Mouse (Mus musculus): ENCODE data around the gene Ubap1l.
"Not testable (repeated sequence)": the region's sequence is repeated elsewhere in the genome, so short reads cannot be mapped to it uniquely, and the experiment has no call there.

Ubap1l gene

DNA sequence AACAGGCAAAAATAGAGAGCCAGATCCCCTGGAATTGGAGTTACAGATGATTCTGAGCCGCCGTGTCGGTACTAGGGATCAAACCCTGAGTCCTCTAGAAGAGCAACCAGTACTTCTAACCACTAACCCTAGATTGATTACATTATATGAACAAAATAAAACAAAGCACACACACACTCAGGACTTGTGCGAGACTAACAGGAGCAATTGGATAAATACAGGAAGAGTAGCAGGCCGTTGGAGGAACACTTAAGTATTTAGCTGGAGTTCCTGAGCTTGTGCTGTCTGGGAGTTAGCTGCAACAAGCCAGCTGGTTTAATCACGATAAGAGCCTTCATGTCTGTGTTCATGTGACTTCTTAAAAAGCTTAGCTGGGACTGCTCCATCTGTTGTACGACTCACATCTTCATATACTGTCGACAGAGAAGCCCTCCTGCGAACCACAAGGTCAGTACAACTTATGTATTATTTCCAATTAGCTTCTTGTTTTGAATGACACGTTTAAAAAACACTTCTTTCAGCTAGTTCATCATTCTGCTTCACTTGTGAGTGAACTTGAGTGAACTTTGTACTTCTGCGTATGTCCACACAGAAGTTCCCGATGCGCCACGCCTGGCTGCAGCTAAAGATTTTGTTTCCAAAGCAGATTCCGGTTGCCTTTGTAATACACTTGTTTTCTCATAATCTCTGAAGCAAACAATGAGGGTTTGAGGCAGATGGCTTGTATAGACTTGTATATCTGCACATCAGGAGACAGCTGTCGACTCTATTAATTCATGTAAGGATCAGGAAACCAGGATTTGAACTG is at the start of gene Ubap1l:
Gene Ubap1l (plus strand): TSS at position 401 of the 808 bp plus-strand sequence.
- no peak for DNase-seq (ENCODE audit: low spot score)

DNA sequence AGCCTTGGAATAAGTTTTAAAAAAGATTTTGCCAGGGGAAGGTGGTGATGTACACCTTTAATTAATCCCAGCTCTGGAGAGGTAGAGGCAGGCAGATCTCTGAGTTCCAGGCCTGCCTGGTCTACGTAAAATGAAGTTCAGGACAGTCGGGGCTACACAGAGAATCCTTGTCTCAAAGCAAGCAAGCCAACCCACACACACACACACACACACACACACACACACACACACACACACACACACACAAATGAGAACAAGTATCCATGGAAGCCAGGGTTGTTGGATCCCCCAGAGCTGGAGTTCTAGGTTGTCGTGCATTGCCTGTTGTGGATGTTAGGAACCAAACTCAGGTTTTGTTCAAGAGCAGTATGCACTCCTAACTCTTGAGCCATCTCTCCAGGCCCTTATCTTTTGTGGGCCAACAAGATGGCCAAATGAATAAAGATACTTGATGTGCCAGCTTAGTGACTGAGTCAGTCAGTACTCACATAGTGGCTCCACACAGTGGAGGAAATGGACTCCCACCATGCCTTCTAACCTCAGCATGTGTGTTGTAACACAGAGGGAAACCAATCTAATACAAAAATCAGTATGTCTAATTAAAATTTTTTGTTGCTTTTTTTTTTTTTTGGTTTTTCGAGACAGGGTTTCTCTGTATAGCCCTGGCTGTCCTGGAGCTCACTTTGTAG is 48.0 kb upstream of the Ubap1l start:
- DNase-seq (ENCODE audit: low spot score) = no peak

GRCm38 (mm10) chr9:65313846-65314245 is 47.0 kb upstream of the Ubap1l start:
- DNase-seq (ENCODE audit: low spot score) = no peak

DNA sequence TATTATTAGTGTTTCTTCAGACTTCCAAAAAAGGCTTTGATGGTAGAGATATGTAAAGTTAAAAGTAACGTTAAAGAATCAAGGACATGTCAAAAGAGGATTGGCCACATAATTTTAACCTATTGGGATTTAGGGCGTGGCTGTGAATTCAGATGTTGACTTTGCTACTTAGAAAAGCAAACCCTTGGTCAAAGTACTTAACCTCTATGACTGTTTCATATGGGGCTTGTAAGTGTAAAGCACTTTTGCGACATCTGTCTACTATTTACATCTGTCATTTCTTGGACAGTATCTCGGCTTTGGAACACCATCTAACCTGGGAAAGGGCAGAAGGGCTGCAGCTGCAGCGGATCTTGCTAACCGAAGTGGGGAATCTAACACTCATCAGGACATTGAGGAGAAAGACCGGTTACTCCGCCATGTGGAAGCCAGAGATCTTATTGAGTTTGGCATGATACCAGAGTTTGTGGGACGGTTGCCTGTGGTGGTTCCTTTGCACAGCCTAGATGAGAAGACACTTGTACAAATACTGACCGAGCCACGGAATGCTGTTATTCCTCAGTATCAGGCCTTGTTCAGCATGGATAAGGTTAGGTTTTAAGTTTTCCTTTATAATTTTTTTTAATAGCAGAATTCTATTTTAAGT is 38.5 kb upstream of the Ubap1l start:
- DNase-seq (ENCODE audit: low spot score) = no peak

DNA sequence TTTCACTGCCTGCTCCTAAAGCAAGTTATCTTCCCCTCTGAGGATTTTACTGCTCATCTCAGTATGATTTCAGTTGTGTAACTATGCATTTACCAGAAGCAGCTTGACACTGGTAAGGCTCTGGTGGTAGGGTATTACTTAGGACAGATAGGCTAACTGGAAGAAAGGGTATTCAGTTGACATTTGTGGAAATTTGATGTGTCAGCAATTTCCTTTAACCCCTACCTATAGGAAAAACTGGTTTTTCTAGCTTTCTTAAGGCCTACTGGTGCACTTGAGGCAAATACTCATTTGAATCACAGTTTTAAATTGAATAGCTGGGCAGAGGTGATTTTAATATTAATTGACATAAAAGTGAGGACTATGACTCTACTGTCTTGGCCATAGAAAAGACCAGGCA is 34.9 kb upstream of the Ubap1l start:
- DNase-seq (ENCODE audit: low spot score) = no peak

GRCm38 (mm10) chr9:65327371-65327770 is 33.5 kb upstream of the Ubap1l start:
- no peak for DNase-seq (ENCODE audit: low spot score)

- DNase-seq (ENCODE audit: low spot score) = no peak
Observed at GRCm38 (mm10) chr9:65333958-65334357, 26.9 kb upstream of the Ubap1l start.

DNA sequence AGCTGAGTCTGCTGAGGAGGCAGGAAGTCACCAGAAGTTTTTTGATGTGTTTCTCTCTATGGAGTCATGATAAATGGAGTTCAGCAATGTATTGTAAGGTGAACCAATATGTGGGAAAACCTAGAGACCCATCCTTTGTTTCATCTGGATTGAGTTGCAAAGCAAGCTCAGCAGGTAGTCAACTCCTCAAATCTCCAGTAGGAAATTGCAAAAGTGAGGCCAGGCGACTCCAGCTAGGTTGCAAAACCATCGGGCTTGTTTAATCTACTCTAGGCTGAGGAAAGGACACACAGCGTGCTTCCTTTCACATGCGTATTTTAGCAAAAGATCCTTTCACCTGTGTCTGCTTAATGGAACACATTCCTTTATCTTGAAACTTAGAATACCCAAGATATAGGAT is 21.7 kb upstream of the Ubap1l start:
- no peak for DNase-seq (ENCODE audit: low spot score)

DNA sequence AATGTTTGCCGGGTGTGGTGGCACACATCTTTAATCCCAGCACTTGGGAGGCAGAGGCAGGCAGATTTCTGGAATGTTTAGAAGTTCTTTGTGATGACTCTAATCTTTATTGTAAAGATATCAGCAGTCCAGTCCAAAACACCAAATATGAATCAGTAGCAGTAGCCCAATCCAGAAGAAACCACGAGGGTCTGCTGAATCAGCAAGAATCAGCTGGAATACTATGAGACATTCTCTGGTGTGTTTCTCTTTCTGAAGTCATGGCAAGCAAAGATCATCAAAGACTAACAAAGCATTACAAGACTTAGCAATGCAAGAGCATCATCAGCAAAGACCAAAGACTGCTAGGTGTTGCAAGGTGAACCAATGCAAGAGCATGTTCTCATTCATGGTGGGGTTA is 20.4 kb upstream of the Ubap1l start:
- no peak for DNase-seq (ENCODE audit: low spot score)

DNA sequence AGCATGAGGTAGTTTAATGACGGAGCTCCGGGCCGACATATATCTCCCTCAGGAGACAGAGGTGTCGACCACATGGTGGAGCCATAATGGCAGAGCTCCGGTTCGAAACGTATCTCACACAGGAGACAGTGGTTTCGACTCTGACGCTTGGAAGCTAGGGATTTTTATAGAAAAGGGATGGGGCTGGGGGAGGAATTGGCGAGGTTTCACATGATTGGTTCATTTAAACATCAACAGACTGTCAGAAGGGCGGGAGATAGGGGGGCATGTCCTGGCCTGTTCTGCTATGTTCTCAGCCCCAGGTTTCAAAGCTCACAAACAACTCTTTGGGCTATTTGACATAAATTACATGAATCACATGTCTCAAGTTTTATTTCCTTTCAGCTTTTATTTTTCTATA is 15.4 kb upstream of the Ubap1l start:
- DNase-seq (ENCODE audit: low spot score) = not testable (repeated sequence)

GRCm38 (mm10) chr9:65345854-65346475 is 14.9 kb upstream of the Ubap1l start, which contains the start of gene Pdcd7:
Gene Pdcd7 (plus strand): TSS chr9:65346104.
- DNase-seq (ENCODE audit: low spot score) = peak; percentile 95

DNA sequence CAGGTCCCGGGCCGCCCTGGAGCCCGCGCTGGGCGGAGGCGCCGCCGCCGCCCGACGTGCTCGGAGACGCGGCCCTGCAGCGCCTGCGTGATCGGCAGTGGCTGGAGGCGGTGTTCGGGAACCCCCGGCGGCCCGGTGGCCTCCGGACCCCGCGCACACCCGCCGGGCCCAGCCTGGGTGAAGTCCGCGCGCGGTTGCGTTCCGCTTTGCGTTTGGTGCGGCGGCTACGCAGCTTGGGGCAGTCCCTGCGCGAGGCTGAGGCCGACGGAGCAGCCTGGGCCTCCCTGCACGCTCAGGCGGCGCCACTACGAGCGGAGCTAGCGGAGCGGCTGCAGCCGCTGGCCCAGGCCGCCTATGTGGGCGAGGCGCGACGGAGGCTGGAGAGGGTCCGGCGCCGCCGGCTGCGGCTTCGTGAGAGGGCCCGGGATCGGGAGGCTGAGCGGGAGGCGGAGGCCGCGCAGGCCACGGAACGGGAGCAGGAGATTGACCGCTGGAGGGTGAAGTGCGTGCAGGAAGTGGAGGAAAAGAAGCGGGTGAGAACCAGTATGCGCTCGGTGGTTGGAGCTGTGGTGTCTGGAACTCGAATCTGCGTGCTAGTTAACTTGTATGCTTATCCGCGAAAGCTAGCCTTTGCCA is 14.2 kb upstream of the Ubap1l start:
- DNase-seq (ENCODE audit: low spot score) = peak; percentile 35

DNA sequence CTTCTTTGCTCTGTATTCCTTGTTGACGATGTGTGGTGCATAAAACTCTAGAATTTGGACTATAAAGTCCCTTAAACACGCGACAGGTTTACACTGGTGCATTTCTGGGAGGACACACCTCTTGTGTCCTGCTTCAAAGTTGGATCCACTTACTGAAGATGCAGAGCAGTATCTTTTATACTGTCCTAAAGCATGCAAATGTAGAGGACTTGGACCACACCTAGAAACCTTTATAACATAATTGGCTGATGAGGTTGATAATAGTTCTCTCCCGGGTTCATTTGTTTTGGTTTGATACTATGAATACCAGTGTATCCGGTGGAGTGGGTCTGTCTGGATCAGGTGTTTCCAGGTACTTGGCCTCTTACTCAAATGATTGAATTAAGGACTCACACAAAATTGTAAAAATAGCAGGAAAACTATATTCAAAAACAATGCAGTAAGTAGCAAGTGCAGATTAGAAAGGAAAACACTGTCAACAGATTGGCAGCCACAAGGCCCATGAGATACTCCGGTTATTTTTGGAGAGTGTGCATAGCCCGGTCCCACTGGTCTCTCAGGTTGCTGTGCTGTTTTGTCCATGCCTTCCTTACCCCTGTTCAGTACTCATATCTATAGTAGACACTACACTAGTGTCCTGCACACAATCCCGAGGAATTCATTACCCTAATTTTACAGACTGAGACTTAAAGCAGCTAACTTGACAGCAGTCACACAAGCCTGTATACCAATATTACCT is 13.6 kb upstream of the Ubap1l start:
- DNase-seq (ENCODE audit: low spot score) = no peak

GRCm38 (mm10) chr9:65353251-65353650 is 7.6 kb upstream of the Ubap1l start:
- no peak for DNase-seq (ENCODE audit: low spot score)

- DNase-seq (ENCODE audit: low spot score) = no peak
Observed at GRCm38 (mm10) chr9:65356561-65356960, 4.3 kb upstream of the Ubap1l start.

DNA sequence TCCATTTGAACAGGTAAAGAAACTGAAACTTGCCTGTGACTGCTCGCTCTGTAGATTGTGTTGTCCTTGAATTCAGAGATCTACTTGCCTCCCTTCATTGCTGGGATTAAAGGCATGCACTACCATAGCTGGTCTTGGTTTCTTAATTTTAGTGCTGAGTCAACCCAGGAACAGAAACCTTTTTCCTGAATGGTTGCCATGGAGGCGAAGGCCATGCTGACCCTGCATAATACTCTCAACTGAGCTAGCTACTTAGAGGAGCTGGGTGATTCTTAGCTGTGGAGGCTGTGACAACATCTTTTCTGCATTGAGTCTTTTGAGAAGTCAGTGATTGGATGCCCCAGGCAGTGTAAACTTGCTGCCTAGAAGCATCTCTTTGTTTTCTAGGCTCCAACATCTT is 3.9 kb upstream of the Ubap1l start:
- DNase-seq (ENCODE audit: low spot score) = no peak

DNA sequence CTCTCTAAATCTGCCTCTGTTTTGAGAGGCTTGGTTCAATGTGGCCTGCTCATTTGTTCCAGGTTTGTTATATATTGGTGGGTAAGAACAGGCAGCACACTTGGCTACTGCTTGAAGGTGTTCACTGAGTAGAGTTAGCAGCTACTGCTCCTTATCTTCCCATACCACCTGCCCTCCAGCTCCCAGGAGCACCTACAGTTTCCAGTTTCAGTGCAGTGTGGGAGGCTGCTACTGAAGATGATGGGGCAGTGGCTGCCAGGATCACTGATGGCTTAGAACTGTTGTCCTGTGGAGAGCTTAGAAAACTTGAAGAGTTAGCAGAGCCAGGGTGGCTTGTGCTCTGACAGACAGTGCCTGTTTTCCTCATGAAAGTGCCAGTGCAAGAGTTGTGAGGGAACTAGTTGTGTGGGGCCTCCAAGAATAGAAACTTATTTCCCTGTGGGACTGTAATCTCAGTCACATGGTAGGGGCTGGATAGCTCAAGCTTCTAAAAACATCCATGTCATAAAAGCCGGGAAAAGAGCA is 1.8 kb upstream of the Ubap1l start:
- DNase-seq (ENCODE audit: low spot score) = no peak

DNA sequence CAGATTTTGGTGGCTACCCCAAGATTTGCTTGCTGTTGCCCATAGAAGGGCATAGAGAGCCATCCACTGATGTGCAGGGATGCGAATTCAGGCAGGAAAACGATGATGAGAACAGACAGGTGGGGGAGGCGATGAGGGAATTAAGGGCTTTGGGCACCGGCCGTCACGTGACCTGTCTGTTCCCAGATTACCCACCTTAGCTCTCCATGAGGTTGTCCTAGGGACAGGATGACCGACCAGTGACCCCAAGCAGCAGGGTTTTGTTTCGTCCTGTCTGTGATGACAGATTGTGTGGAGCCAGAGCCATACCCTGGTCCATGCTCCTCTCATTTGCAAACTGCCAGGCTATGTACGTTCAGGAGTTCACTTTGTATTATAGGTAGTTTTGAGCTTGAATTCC is 2.8 kb downstream of the Ubap1l start:
- no peak for DNase-seq (ENCODE audit: low spot score)

GRCm38 (mm10) chr9:65365721-65366120 is 4.9 kb downstream of the Ubap1l start:
- DNase-seq (ENCODE audit: low spot score) = no peak

- DNase-seq (ENCODE audit: low spot score) = no peak
Observed at GRCm38 (mm10) chr9:65371756-65372155, 10.9 kb downstream of the Ubap1l start.

DNA sequence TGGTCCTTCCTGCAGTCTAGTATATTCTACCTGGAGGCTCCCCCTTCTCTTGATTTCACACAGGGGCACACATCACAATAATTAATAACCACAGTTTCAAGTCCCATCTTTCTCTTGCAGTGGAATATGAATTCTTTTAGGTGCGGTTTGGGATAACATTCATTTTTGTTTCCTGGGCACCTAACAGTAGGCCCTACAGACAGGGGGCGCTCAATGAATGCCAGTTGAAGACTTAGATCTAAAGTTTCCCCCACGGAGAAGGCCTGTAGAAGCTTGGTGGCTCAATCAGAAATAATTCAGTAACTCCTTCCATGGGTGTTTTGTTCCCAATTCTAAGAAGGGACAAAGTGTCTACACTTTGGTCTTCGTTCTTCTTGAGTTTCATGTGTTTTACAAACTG is 11.6 kb downstream of the Ubap1l start:
- peak; percentile 45 for DNase-seq (ENCODE audit: low spot score)

Data from urinary bladder, postnatal 14 days (tissue).